Mouse (Mus musculus) CD4-positive, CD25-positive, alpha-beta regulatory T cell, adult 9 weeks (primary cell): ENCODE measurements around the gene Tyrobp. TPM values are rescaled to one million over a fixed set of nuclear protein-coding genes. Genes with fewer than 3 reads are reported as not detected.

Experiments
- polyA plus RNA-seq: library from polyadenylated mRNA; unstranded; fragments of 100-300 nt; shearing (Covaris generic); gene quantifications from one replicate; pipeline ENCODE4 v1.2.1, GENCODE M21; 2017

The Tyrobp gene
- polyA plus RNA-seq, result 7.0 TPM

DNA sequence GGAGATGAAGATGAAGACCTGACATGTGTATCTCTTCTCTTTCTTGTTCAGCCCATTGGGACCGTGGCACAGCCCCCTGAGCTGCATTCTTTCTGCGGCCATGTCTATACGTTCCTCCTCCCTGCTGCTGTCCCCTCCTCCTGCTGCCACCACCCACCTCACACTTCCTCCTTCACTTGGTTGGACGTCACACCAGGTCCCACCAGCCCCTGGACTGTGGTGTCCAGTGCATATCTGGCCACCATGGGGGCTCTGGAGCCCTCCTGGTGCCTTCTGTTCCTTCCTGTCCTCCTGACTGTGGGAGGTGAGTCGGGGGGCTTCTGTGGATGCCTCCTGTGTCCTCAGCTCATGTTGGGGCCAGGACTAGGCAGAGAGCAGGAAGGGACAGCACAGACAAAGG, at the start of gene Tyrobp:
Gene Tyrobp (plus strand): TSS at position 165 of the 400 bp plus-strand sequence.

DNA sequence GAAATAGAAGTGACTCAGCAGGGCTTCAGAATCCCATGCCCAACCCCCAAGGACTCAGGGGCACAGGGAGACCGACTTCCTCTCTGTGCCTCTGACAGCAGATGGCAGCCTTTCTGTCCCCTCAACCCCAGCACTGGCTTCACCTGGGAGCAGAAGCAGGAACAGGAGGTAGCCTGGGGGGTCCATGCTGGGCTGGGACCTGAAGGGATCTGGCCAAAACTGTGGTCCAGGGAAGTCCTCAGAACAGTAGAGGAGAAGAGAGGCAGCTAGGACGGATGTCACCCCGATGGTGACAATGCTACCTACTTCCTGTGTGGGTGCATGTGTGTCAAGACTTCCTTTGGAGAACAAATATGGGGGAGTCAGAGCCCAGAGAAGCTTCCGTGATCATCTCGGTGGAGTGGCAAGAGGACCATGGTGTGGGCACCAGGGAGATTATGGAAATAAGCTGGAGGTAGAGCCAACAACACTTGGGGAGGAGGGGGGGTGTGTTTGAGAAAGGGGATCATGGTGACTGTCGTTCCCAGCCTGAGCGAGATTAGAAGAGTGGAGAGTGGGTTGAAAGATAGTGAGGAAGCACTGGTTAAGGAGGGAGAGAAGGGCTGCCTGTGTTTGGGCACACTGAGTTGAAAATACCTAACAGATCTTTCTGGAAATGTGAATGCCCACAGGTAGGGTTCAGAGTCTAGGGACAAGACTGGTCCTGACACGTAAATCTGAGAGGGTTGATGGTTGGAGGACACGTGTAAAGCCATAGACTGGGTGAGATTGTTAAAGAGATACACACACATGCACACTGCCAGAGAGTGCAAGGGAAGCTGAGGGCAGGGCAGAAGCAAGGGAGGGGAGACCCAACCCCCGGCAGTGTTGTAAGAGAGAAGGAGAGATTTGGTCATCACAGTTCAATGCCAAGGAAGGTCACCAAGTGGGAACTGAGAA, 6.3 kb downstream of the Tyrobp start, which contains the start of gene Hcst:
Gene Hcst (minus strand): TSS at position 294 of the 939 bp plus-strand sequence.

DNA sequence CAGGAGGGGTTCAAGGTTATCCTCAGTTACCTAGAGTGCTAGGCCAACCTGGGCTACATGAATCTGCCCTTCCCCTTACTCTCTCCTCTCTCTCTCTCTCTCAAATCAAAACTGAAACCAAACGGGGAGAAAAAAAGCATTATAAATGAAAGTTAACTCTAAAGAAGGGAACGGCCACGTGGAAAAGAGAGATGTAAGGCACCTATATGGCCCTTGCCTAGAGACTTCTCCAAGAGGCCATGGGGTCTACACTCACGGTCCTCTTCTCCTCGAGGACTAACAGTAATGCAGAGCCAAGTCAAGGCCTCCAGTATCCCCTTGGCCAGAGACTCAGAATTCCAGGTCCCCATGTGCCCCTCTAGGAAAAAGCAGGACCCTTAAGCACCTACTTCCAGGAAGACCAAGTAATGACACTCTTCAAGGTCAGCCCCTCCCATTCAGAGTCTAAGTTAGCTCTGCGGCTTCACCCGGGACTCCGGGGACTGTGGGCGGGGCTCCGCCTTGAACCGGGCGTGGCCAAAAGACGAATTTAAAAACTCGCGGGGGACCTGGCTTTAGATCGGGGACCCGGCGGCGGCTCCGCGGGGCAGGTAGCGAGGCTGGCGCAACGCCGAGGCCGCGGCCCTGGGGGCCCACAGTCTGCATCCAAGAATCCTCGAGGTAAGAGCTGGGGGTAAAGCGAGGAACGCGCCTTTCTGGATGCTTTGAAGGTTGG, 7.8 kb downstream of the Tyrobp start, which contains the start of gene Nfkbid:
Gene Nfkbid (plus strand): TSS at position 558 of the 715 bp plus-strand sequence.

DNA sequence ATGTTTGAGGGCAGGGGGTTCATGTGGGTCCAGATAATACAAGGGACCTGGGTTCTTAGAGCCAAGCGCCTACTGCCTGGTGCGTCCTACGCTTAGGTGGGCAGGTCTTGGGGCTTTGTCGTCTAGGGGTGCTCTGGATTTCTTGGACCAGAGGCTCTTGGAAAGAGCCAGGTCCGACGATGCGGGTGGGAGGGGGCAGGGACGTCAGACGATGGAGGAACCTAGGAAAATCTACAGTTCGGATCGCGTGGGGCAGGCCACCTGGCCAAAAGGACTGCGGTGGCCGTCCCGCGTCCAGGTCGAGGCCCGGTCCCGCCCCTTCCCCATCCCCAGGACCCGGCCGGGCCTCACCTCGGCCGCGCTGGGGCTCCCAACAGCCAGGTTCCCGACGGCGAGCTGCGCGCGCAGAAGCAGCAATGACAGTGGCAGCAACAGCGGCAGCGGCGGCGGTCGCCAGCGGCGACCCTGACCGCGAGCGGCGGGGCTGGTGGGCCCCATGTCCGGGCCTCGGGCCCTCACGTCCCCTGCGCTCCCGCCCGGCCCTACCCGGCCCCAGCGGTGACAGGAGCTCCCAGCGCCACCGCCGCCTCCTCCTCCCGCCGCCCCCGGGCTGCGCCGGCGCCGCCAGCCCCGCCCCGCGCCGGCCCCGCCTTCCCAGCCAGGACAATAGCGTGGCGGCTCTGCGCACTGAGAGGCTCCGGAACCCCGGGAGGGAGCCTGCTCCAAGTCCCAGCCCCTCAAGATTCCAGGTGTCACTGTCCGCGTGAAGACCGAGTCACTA, 31.6 kb downstream of the Tyrobp start, which contains the start of gene Aplp1:
Gene Aplp1 (minus strand): TSS at position 565 of the 781 bp plus-strand sequence.

DNA sequence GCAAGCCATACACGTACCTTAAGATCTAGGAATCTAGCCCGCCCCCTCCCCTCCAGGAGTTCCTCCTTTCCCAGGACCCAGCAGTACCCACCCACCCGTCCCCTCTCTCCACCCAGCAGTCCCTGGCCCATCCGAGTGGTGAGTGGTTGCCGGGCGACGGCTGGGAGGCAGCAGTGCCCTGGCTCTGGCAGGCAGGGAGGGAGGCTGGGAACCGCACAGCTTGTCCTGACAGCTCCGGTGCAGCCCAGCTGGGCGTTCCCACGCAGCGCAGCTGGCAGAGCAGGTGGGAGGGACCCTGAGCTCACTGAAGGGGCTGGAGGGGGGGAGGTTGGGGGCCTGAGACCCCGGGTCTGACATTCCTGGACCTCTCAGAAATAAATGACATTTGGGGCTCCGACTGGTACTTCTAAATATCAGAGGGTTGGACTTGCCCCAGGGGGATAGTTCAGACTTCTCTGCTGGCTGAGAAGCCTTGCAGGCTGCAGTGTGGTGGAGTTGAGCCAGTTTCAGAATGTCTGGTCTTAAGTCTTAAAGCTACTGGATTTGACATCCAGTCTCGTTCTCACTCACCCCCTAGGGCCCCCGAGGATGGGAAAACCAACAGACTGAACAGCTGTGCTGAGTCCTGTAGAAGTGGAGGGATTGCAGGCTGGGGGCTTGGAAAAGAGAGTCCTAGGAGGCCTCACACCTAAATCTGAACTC, 44.2 kb downstream of the Tyrobp start, which contains the start of the genes Kirrel2 and Nphs1:
Gene Kirrel2 (minus strand): TSS at position 62 of the 702 bp plus-strand sequence.
Gene Nphs1 (plus strand): TSS at position 687 of the 702 bp plus-strand sequence.

Other genes starting within 250 kb of the Tyrobp start
- 33.9 TPM for gene Zfp146, start 244.0 kb upstream of the Tyrobp start, polyA plus RNA-seq
- gene Cox7a1, start 229.6 kb upstream of the Tyrobp start, polyA plus RNA-seq, result 1.5 TPM
- gene Capns1, start 214.9 kb upstream of the Tyrobp start, polyA plus RNA-seq, result 74.4 TPM
- 69.2 TPM for gene Polr2i, start 181.8 kb upstream of the Tyrobp start, polyA plus RNA-seq
- gene Tbcb, start 181.5 kb upstream of the Tyrobp start, polyA plus RNA-seq, result 134 TPM
- not detected for gene Ovol3, start 178.0 kb upstream of the Tyrobp start, polyA plus RNA-seq
- gene Thap8, start 133.7 kb upstream of the Tyrobp start, polyA plus RNA-seq, result 0.69 TPM
- gene Wdr62, start 133.3 kb upstream of the Tyrobp start, polyA plus RNA-seq, result 5.3 TPM
- 4.2 TPM for gene Clip3, start 122.0 kb upstream of the Tyrobp start, polyA plus RNA-seq
- gene Alkbh6, start 105.0 kb upstream of the Tyrobp start, polyA plus RNA-seq, result 157 TPM
- 13.5 TPM for gene Syne4, start 99.0 kb upstream of the Tyrobp start, polyA plus RNA-seq
- not detected for gene E130208F15Rik, start 92.0 kb upstream of the Tyrobp start, polyA plus RNA-seq
- 7.4 TPM for gene Sdhaf1, start 89.9 kb upstream of the Tyrobp start, polyA plus RNA-seq
- gene Lrfn3, start 51.0 kb upstream of the Tyrobp start, polyA plus RNA-seq, result not detected
- 514 TPM for gene Hcst, start 6.1 kb downstream of the Tyrobp start, polyA plus RNA-seq
- 102 TPM for gene Nfkbid, start 8.0 kb downstream of the Tyrobp start, polyA plus RNA-seq
- 3.1 TPM for gene Aplp1, start 31.8 kb downstream of the Tyrobp start, polyA plus RNA-seq
- gene Kirrel2, start 43.9 kb downstream of the Tyrobp start, polyA plus RNA-seq, result not detected
- not detected for gene Nphs1, start 44.6 kb downstream of the Tyrobp start, polyA plus RNA-seq
- not detected for gene Prodh2, start 79.9 kb downstream of the Tyrobp start, polyA plus RNA-seq
- gene Arhgap33, start 121.3 kb downstream of the Tyrobp start, polyA plus RNA-seq, result 1.8 TPM
- gene Hspb6, start 138.4 kb downstream of the Tyrobp start, polyA plus RNA-seq, result 5.2 TPM
- 10.0 TPM for gene Proser3, start 138.5 kb downstream of the Tyrobp start, polyA plus RNA-seq
- gene Lin37, start 146.1 kb downstream of the Tyrobp start, polyA plus RNA-seq, result 117 TPM
- 68.8 TPM for gene U2af1l4, start 149.5 kb downstream of the Tyrobp start, polyA plus RNA-seq
- gene Gm49396, start 149.6 kb downstream of the Tyrobp start, polyA plus RNA-seq, result 97.7 TPM
- 274 TPM for gene Psenen, start 149.9 kb downstream of the Tyrobp start, polyA plus RNA-seq
- 171 TPM for gene Igflr1, start 151.7 kb downstream of the Tyrobp start, polyA plus RNA-seq
- 8.9 TPM for gene Kmt2b, start 175.0 kb downstream of the Tyrobp start, polyA plus RNA-seq
- gene Zbtb32, start 185.1 kb downstream of the Tyrobp start, polyA plus RNA-seq, result 15.6 TPM
- 0.65 TPM for gene Upk1a, start 199.1 kb downstream of the Tyrobp start, polyA plus RNA-seq
- 713 TPM for gene Cox6b1, start 212.4 kb downstream of the Tyrobp start, polyA plus RNA-seq
- not detected for gene Etv2, start 222.1 kb downstream of the Tyrobp start, polyA plus RNA-seq
- gene Rbm42, start 236.6 kb downstream of the Tyrobp start, polyA plus RNA-seq, result 195 TPM